Mouse (Mus musculus): ENCODE measurements around the gene Kdm8. TPM values are rescaled to one million over a fixed set of nuclear protein-coding genes. Genes with fewer than 3 reads are reported as not detected.

Kdm8 gene
- total RNA-seq, 2 experiments from 2014 or later, result 1.3 to 3.9 TPM

- ATAC-seq (replicated peaks; ENCODE audit: low FRiP score, poor library complexity, severe bottlenecking), result no peak
Measured at GRCm38 (mm10) chr7:125451078-125451477, 6.6 kb downstream of the Kdm8 start.

GRCm38 (mm10) chr7:125453671-125454070, 9.2 kb downstream of the Kdm8 start:
- no peak for ATAC-seq (replicated peaks; ENCODE audit: low FRiP score, poor library complexity, severe bottlenecking)

GRCm38 (mm10) chr7:125462200-125462599, 17.7 kb downstream of the Kdm8 start:
- no peak for ATAC-seq (replicated peaks; ENCODE audit: low FRiP score, poor library complexity, severe bottlenecking)

GRCm38 (mm10) chr7:125469937-125470336, 25.5 kb downstream of the Kdm8 start:
- ATAC-seq (replicated peaks; ENCODE audit: low FRiP score, poor library complexity, severe bottlenecking), result peak; percentile 52

GRCm38 (mm10) chr7:125470901-125471300, 26.4 kb downstream of the Kdm8 start:
- no peak for ATAC-seq (replicated peaks; ENCODE audit: low FRiP score, poor library complexity, severe bottlenecking)

GRCm38 (mm10) chr7:125471991-125472741, 27.7 kb downstream of the Kdm8 start:
- ATAC-seq (replicated peaks; ENCODE audit: low FRiP score, poor library complexity, severe bottlenecking), result peak; percentile 79

GRCm38 (mm10) chr7:125474535-125474934, 30.1 kb downstream of the Kdm8 start:
- no peak for ATAC-seq (replicated peaks; ENCODE audit: low FRiP score, poor library complexity, severe bottlenecking)

- no peak for ATAC-seq (replicated peaks; ENCODE audit: low FRiP score, poor library complexity, severe bottlenecking)
Measured at GRCm38 (mm10) chr7:125475601-125476251, 31.2 kb downstream of the Kdm8 start.

GRCm38 (mm10) chr7:125478391-125478984, 34.0 kb downstream of the Kdm8 start:
- no peak for ATAC-seq (replicated peaks; ENCODE audit: low FRiP score, poor library complexity, severe bottlenecking)

GRCm38 (mm10) chr7:125480518-125480917, 36.0 kb downstream of the Kdm8 start:
- ATAC-seq (replicated peaks; ENCODE audit: low FRiP score, poor library complexity, severe bottlenecking), result 0 out of 2 replicates have a peak, but pooled peaks have one; percentile 36

- no peak for ATAC-seq (replicated peaks; ENCODE audit: low FRiP score, poor library complexity, severe bottlenecking)
Measured at GRCm38 (mm10) chr7:125482339-125482738, 37.9 kb downstream of the Kdm8 start.

GRCm38 (mm10) chr7:125482886-125483285, 38.4 kb downstream of the Kdm8 start:
- ATAC-seq (replicated peaks; ENCODE audit: low FRiP score, poor library complexity, severe bottlenecking), result no peak

- no peak for ATAC-seq (replicated peaks; ENCODE audit: low FRiP score, poor library complexity, severe bottlenecking)
Measured at GRCm38 (mm10) chr7:125484791-125485190, 40.3 kb downstream of the Kdm8 start.

GRCm38 (mm10) chr7:125486121-125486630, 41.7 kb downstream of the Kdm8 start:
- no peak for ATAC-seq (replicated peaks; ENCODE audit: low FRiP score, poor library complexity, severe bottlenecking)

GRCm38 (mm10) chr7:125487126-125487525, 42.6 kb downstream of the Kdm8 start:
- ATAC-seq (replicated peaks; ENCODE audit: low FRiP score, poor library complexity, severe bottlenecking), result no peak

- ATAC-seq (replicated peaks; ENCODE audit: low FRiP score, poor library complexity, severe bottlenecking), result no peak
Measured at GRCm38 (mm10) chr7:125488706-125489105, 44.2 kb downstream of the Kdm8 start.

GRCm38 (mm10) chr7:125489636-125490035, 45.2 kb downstream of the Kdm8 start:
- ATAC-seq (replicated peaks; ENCODE audit: low FRiP score, poor library complexity, severe bottlenecking), result no peak

GRCm38 (mm10) chr7:125490947-125491735, 46.7 kb downstream of the Kdm8 start, which contains the start of gene Nsmce1:
TSS of gene Nsmce1 (minus strand) at chr7:125491596.
- ATAC-seq (replicated peaks; ENCODE audit: low FRiP score, poor library complexity, severe bottlenecking), result peak; percentile 98

- peak; percentile 4; the same call in 1 of the 2 replicates for ATAC-seq (replicated peaks; ENCODE audit: low FRiP score, poor library complexity, severe bottlenecking)
Measured at GRCm38 (mm10) chr7:125491760-125492159, 47.3 kb downstream of the Kdm8 start.

- ATAC-seq (replicated peaks; ENCODE audit: low FRiP score, poor library complexity, severe bottlenecking), result no peak
Measured at GRCm38 (mm10) chr7:125492551-125492950, 48.1 kb downstream of the Kdm8 start.
